Mouse (Mus musculus) myocyte (in vitro differentiated cells): Measurements from ENCODE around the gene Fahd1.

Source experiments
- CEBPB ChIP-seq: IDR thresholded peaks from 2 replicates; pipeline ENCODE4 v1.6.1; 2011; ENCODE audit warnings: mild to moderate bottlenecking, moderate library complexity; ENCODE audit not compliant: poor library complexity, insufficient read depth, severe bottlenecking
- E2F4 ChIP-seq: IDR thresholded peaks from one replicate; pipeline ENCODE4 v1.6.1; 2011; ENCODE audit warnings: mild to moderate bottlenecking, control low read depth, moderate library complexity; ENCODE audit not compliant: insufficient read depth
- MAX ChIP-seq: IDR thresholded peaks from one replicate; pipeline ENCODE4 v1.6.1; 2011; ENCODE audit warnings: low read depth, mild to moderate bottlenecking, control low read depth
- MYOD1 ChIP-seq, 3 experiments: IDR thresholded peaks; one replicate each; pipeline ENCODE4 v1.6.1; 2011; ENCODE audit warnings: control low read depth in 2 of 3, low read depth in 2 of 3, mild to moderate bottlenecking in 2 of 3, moderate library complexity in 1 of 3; ENCODE audit not compliant: insufficient read length in 2 of 3, control insufficient read depth in 1 of 3
- MYOG ChIP-seq, 3 experiments: IDR thresholded peaks; one replicate each; pipeline ENCODE4 v1.6.1; 2011; ENCODE audit warnings: control low read depth in 2 of 3, low read depth in 2 of 3, mild to moderate bottlenecking in 2 of 3; ENCODE audit not compliant: insufficient read length in 2 of 3, control insufficient read depth in 1 of 3, insufficient read depth in 1 of 3
- POLR2A ChIP-seq: IDR thresholded peaks from one replicate; pipeline ENCODE4 v1.6.1; 2011; ENCODE audit warnings: low read depth, mild to moderate bottlenecking, control low read depth, moderate library complexity; ENCODE audit not compliant: insufficient read length
- POLR2AphosphoS2 ChIP-seq: IDR thresholded peaks from one replicate; pipeline ENCODE4 v1.6.1; 2011; ENCODE audit warnings: low read depth, control low read depth; ENCODE audit not compliant: insufficient read length
- REST ChIP-seq: IDR thresholded peaks from one replicate; pipeline ENCODE4 v1.6.1; 2011; ENCODE audit warnings: mild to moderate bottlenecking, control low read depth, moderate library complexity; ENCODE audit not compliant: insufficient read depth, insufficient read length
- SRF ChIP-seq: IDR thresholded peaks from one replicate; pipeline ENCODE4 v1.6.1; 2011; ENCODE audit warnings: low read depth; ENCODE audit not compliant: control insufficient read depth, insufficient read length
- TCF12 ChIP-seq: IDR thresholded peaks from one replicate; pipeline ENCODE4 v1.6.1; 2011; ENCODE audit warnings: mild to moderate bottlenecking, control low read depth; ENCODE audit not compliant: poor library complexity, insufficient read depth, severe bottlenecking
- TCF3 ChIP-seq: IDR thresholded peaks from one replicate; pipeline ENCODE4 v1.6.1; 2011; ENCODE audit warnings: low read depth, control low read depth; ENCODE audit not compliant: insufficient read length
- USF1 ChIP-seq: IDR thresholded peaks from one replicate; pipeline ENCODE4 v1.6.1; 2011; ENCODE audit warnings: low read depth, mild to moderate bottlenecking, control low read depth, moderate library complexity

DNA sequence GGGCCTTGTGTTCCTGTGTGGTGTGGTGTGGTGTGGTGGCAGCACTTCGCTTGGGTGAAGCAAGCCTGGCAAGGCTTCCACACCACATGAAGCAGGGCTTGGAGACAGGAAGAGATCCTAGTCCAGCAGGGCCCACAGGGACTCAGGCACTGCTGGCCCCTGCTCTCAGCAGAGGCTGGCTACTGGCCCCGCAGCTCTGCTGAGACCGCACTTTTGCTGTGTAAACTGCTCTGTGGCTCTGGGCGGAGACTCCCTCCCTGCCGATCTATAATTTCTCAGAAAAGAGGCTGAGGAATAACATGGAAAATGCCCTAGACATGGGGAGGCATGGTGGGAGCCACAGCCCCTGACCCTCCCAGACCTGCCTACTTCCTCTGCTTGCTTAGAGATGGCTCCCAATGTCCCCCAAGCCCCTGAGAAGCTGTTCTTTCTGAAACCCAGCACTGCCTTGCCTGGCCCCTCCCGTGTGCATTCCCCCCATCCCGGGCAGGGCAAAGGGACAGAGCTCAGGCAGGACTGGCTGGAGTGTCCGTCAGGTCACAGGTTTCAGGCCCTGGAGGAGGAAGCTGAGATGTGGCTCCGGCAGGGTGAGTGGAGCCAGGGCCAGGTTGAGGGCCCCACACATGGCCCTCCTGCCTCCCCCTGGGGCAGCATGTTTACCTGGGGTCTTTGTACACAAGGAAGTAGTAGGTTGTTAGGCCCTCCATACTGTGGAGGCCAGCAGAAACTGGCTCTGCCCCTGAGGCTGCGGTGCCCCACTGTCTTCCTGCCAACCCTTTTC, 27.4 kb upstream of the Fahd1 start:
- TF ChIP-seq CEBPB: no peak
- TF ChIP-seq POLR2A: no peak
- no peak for TF ChIP-seq TCF12
- no peak for TF ChIP-seq USF1
- no peak for TF ChIP-seq MYOG (IDR thresholded peaks at IDR 0.05; ENCODE audit: control insufficient read depth in 1 of 3, insufficient read depth in 1 of 3, insufficient read length in 2 of 3, low read depth in 2 of 3)
- no peak for TF ChIP-seq MAX
- TF ChIP-seq E2F4: no peak
- no peak for TF ChIP-seq POLR2AphosphoS2
- no peak for TF ChIP-seq MYOD1 (IDR thresholded peaks at IDR 0.05; ENCODE audit: control insufficient read depth in 1 of 3, insufficient read length in 2 of 3, low read depth in 2 of 3)
- TF ChIP-seq TCF3: no peak
- TF ChIP-seq SRF: no peak
- no peak for TF ChIP-seq REST
